Mouse (Mus musculus) liver, adult 2 months (tissue): ENCODE measurements around the gene H2-T24.

ENCODE experiments used
- CTCF ChIP-seq: fragments of 200-500 bp; IDR thresholded peaks from 2 replicates; pipeline ENCODE4 v1.5.1; 2011; ENCODE audit warnings: low read depth, low read length, control low read depth
- POLR2A ChIP-seq: fragments of 200-500 bp; IDR thresholded peaks from 2 replicates; pipeline ENCODE4 v1.6.1; 2011; ENCODE audit warnings: low read length, control low read depth; ENCODE audit not compliant: insufficient read depth; ENCODE audit errors: extremely low read depth

DNA sequence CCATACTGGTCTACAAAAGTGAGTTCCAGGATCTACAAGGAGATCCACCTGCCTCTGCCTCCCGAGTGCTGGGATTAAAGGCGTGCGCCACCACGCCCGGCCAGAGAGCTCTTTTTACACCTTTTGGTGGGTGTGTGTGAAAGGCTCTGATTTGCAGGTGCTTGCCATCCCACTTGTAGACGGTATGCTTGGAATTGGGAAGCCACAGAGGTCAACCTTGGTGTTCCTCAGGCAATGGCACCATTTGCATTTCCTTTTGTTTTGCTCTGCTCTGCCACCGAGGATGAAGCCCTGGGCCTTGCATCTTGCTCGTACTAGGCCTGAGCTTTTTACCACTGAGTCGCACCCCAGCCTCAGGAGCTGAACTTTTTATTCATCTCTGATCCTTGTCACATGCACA, 38.6 kb downstream of the H2-T24 start:
- TF ChIP-seq CTCF (no peak), POLR2A (no peak)
